Mouse (Mus musculus): ENCODE data around the gene Slc26a1.

Slc26a1 gene

DNA sequence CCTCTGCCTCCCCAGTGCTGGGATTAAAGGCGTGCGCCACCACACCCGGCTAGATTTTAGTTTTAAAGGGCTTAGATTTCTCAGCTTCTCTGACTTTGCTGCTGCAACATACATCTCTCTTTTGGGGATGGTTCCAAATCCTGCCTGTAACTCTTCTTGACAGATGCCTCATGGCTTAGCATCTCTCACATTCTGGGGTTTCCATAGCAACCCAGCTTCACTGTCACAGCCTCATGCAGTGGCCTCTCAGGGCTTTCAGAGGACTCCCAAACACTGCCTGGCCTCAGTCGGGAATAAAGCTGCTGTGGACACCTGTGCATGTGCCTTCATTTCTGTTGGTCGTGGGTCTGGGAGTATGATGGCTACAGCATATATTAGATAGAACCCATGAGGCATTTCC lies 13.7 kb upstream of the Slc26a1 start:
- DNase-seq: no peak

DNA sequence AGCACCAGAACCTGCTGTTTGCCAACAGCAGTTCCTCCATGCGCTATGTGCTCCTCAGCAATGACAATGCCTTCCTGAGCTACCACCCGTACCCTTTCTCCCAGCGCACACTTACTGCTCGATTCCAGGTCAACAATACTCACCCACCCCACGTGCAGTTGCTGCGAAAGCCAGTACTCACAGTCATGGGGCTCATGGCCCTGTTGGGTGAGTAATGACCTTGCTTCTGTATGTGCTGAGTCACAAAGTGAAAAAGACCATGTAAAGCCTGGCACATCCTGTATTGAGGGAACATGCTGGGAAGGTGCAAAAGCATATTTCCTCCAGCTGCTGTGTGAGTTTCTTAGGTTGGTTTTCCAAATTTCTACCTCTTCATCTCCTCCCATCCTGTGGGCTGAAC lies 5.5 kb upstream of the Slc26a1 start:
- no peak for DNase-seq

DNA sequence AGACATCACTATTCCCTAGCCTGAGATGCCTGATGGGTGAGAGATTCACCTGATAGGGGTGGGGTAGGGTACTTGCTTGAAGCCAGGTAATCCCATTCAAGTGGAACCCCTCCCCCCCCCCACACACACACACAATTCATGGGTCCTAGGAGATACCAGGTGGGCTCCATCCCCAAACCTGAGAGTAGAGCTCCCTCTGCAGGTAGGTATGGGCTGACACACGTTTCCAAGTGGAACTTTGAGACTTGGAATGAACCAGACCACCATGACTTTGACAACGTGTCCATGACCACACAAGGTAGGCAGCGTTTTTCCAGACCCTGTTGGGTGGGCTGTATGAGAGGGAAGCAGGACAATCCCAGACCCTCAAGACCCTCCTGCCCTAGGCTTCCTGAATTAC lies 4.5 kb upstream of the Slc26a1 start:
- DNase-seq: no peak

DNA sequence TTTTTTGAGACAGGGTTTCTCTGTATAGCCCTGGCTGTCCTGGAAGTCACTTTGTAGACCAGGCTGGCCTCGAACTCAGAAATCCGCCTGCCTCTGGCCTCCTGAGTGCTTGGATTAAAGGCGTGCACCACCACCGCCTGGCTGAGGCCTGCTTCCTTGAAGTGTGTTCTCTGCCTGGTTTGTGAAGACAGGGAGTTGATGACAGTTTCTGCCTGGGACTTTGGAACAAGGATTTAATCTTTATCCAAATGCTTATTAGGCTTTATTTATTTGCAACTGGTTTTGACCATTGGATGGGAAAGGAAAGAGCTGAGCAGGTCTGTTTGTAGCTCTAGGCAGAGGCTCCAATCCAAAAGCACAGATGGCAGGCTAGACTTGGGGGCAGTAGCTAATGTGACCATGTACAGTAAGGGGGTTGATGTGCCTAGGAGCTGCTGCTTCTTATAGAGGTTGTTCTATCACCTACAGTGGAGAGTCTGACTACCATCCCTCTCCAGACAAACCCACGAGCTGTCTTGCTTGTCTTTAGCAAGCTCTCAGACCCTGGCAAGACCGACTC lies 3.0 kb upstream of the Slc26a1 start:
- no peak for DNase-seq

DNA sequence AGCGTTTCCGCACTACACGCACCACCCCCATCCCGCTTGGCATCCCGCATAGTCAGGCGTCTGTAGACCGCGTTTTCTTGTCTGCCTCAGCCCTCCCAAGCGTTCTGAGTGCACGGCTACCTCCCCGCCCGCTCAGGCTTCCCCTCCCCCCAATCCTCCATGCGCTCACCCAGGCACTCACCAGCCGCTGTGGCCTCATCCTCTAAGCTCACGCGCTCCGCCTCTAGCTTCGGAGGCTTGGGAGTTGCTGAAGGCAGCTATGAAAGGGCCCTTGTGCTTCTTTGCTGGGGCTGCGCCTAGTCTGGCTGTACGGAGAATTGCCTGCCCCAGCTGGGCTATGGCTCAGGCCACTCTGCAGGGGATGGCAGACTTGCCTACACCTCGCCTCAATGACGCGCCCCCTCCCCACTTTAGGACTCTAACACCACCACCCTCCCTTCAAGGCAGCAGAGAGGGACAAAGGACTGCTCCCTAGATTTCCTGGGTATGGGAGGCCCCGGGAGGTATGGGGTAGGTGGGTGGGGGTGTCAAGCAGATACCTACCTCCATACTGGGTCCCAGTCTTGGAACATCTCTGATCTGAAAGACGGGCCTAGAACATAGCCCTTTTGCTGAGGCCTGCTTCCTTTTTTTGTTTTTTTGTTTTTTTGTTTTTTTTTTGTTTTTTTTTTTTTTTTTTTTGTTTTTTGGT lies 2.4 kb upstream of the Slc26a1 start:
- peak; percentile 85 for DNase-seq

DNA sequence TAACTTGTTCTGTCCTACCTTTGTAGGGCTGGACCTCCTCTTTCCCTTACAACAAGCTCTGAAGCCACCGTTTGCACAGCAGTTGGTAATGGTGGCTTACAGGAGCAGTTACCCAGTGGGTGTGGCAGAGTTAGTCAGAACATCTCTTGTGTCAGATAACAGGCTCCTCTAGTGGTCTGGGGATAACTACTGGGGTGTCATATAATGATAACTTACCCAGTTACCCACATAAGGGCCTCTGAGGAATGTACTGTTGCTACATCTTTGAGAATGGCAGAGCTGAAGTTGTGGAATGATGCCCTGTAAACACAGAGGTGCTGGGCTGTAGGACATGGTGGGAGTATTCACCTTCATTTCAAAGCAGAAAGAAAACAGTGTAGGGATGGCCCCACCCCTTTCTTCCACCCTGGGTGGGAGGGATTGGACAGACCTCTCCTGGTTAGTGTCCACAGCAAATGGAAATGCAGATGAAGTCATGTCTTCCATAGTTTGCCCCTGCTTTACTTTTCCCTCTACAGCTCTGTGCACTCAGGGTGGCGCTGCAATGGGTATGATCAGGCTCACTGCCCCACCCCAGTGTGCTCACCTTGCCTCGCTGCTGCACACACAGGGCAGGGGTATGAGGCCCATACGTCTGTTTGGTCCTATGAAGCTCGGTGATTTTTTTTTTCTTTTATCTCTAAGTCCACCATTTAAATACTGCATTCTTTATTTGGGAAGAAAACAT lies 1.6 kb upstream of the Slc26a1 start:
- DNase-seq: no peak

DNA sequence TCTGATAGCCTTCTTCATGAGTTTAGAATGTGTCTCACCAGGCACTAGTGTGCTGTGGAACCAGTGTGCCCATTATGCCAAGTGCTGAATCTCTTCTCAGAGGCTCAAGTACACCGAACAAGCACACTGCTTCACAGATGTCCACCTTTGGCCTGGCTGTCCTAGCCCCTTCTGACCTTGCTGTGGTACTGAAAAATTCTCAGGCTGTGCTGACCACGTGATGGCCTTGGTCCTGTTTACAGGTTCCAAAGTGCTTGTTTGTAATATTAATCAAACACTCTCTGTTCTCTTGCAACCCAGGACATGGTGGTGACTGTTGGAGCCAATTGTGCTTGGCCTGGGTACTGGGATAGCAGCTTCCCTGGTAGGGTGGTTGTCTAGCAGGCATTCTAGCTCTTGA lies 745 bp downstream of the Slc26a1 start:
- DNase-seq: no peak

DNA sequence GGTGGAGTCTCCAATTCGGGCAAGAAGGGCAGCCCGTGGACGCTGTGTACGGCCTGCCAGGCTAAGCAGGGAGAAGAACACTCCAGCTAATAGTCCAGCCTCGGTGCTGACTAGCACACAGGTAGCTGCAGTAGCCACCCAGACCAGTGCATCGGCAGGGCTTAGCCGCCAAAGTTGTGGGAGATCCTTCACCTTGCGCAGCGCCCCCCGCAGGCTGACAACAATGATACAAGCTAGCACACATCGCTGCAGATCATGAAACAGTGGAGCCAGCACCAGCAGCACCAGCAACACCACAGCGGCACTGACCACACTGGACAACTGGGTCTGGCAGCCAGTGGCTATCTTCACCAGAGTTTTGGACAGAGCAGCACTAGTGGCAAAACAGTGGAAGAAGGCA lies 3.6 kb downstream of the Slc26a1 start:
- no peak for DNase-seq

DNA sequence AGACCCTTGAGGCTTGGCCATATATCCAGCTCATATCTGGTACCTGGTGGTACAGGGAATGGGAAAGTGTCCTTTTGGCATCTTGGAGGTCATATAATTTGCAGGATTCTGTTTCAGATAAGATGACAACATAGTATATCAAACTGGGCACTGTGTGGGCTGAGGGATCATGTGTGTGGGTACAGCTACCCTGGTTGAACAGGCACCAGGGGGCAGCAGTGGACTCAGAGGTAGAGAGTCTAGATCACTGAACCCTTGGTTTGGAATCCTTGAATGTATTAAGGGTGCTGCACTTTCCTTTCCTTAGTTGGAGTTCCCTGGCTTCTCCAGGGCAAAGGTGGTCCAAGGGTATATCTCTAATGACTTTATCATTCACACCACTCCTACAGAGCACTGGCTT lies 4.6 kb downstream of the Slc26a1 start:
- DNase-seq: peak; percentile 58

DNA sequence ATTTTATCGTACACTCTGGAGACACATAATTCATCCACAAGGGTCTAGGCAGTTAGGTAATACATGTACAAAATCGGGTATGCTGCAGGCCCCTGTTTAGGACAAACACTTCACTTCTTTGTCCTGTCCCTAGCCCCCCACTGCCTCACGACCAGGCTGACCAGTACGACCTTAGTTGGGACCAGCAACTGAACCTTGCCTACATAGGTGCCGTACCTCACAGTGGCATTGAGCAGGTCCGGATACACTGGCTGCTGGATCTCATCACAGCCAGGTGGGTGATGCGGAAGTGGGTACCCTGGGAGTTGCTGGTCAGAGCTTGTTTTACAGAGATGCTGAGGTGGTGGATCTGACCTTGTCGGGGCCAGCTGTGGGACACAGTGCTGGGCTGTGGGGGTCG lies 5.4 kb downstream of the Slc26a1 start:
- no peak for DNase-seq

DNA sequence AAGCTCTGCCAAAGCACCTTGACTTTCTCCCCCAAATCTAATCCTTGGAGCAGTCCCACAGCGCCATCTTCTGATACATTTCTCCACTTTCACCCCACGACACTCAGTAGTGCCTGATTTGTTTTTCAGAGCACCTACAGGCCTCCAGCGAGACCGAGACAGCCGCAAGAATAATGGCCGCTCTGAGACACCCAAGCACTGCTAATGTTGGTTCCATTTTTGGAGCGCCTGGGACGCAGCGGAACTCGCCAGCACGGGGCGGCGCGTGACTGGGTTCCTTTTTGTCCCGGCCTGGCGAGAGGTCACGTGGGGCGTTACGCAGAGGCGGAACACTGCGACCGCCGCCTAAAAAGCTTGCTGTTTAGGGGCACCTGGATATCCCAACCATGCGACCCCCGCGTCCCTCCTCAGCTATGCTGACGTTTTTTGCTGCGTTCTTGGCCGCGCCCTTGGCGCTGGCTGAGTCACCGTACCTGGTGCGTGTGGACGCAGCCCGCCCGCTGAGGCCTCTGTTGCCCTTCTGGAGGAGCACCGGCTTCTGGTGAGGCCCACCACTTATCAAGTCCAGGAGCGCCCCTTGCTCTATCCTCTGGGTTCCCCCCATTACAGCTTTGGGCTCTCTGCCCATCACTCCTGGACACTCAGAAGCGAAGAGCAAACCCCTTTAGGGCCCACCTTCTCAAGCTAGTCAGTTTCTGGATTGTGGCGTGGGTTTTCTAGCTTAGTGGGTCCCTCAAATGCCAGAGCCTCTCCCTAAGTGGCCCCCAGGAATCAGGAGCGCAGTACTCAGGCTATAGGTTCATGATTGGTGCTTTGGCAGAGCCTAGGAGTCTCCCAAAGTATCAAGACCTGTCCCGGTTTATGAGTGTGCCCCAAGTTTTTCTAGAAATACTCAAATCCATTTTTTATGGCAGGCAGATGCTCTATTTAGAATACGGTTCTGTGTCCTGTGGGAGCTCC lies 6.1 kb downstream of the Slc26a1 start, which contains the start of gene Dgkq:
TSS of gene Dgkq (minus strand) at position 696 of the 960 bp plus-strand sequence.
- peak; percentile 77 for DNase-seq

DNA sequence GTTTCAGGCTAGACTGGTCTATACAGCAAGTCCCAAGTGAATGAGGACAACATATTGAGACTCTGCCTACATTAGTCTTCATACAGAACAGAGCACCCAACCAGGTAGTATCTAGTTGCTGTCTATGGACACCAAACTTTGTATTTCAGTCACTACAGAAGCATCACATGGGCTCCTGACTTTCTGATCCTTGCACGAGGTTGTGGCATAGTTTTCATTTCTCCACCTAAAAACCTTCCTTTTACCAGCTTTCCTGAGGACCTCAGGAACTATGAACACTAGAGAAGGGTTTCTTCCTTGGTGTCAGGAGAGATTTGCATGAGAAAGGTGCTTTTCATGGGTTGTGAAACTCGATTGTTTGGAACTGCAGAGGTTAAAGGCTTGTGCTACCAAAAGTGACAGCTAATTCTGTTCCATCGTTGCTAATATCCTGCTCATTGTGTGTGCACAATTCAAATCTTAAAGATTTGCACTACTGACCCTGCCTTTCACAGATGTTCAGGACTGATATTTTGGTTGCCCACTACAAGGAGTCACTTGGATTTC lies 6.9 kb downstream of the Slc26a1 start:
- no peak for DNase-seq

DNA sequence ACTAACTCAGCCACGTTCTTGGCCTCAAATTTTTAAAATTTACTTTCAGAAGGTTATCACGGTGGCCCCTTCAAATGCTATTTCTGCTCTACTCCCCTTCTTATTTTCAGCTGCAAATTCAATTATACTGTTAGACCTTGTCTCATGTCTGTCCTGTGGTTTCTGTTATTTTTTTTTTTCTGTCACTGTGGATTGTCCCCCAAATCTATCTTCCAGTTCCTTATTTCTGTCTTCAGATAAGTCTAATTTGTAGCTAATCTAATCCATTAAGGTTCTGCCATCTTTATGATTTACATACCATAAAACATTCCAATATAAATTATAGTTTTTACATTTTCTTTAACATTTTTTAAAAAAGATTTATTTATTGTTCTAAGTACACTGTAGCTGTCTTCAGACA lies 8.0 kb downstream of the Slc26a1 start:
- no peak for DNase-seq

DNA sequence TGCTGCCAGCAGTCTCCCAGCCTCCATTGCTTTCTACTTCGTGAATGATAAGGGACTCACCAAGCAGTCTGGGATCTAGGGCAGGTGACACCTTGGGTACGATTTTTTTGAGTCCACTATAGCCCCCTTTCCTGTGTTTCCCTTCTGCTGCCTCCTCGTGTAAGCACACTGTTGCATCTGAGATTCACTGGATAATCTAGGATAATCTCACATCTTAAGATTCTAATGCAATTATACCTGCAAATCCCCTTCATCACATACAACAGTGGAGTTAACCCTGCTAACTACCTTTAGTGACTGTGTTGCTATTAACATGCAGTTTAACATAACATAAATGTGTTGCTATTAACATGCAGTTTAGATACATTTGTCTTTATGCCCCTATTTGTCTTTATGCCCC lies 10.3 kb downstream of the Slc26a1 start:
- DNase-seq: no peak

DNA sequence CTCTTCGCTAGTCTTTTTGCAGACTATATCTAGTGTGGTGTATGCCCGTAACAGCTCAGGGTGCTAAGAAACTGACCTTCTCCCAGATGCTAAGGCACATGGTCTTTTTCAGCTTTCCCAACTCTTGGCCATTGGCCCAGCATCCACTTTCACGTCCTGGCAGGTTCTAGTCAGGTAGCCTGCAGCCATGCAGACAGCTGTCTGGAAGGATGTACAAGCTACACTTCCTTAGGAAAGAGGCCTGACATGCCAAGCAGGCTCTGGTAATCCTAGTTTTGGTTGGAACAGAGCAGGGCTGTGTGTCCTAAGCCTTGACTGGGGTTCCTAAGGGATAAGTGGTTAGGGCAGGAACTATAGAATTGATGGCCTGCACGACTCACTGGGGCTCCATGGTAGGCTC lies 12.6 kb downstream of the Slc26a1 start:
- DNase-seq: no peak

DNA sequence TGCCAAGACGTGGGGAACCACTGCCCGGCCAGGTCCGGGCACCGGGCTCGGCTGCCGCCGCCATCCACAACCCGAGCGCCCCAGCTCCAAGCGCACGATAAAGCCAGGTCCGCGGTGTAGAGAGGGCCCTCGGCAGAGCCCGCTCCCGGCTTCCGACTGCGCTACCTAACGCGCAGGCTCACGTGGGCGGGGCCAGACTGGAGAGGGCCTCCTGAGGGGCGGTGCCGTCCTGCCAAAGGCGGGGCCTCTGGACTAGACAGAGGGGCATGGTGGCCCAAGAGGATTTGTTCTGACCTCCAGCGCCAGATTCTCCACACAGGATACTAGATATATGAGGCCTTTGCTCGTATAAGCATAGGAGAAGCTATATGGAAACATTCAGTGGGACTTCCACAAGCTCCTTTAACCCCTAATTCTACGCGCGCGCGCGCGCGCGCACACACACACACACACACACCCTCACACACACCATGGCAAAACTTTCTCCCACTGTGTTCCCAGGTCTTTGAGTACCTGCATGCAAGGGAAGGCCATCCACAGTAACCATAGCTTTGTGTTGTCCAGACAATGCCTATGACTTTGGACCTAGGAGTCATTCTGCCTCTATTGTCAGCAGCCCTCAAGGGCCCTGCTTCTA lies 14.6 kb downstream of the Slc26a1 start:
- DNase-seq: peak; percentile 88

DNA sequence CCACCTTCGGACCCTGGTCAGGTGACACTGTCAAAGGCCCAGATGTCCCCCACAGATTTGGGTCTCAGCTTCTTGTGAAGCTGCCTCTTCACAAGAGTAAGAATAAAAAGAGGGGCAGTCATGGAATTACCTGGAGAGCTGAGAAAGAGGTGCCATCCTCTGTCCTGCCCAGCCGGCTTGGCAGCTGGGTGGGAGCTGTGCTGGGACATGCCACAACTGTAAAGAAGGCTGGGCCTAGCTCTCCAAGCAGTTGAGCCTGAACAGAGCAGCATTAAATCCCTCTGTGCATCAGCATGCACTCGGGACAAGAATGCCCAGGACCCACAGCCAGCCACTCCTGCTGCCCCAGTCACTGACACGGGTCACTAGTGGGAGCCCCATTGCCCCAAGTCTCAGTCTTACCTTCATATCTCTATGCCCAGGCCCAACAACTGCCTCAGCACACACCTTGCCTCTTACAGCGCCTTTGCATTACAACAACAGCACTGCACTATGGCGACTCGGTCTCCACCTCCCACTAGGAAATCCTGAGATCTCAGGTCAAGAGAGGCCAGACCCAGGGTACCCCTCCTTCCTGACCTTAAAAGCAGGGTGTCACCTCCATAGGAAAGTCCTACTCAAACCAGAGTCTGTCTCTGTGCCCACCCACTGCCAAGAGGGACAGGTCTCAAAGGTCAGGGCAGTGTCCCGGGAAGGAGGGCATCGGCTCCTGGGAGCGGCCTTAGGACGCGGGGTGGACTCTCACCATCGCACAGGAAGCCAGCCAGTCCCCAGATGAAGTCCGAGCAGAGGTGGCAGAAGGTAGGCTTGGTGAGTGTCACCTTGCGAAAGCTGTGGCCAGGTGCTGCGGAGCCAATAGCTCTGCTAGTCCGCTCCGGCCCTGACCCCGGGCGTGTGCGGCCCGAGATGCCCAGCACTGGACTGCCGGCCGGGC lies 15.4 kb downstream of the Slc26a1 start, which contains the start of gene Idua:
TSS of gene Idua (plus strand) at position 634 of the 934 bp plus-strand sequence.
- no peak for DNase-seq

DNA sequence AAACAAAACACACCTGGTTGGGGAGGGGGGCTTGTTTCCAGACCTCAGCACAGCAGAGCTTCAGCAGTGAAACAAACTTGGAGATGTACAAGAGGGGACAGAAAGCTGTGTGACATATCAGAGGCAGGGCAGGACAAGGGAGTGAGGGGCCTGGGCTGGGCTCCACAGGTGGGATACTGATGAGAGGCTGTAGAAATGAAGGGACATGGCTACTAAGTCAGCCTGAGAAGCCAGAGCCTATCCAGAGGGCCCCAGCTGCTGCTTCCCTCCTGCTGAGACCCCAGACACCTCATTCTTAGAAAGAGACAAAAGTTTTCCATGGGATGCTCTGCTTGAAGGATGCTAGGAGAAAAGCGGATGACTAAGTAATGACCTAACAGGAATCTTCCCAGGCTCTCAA lies 16.8 kb downstream of the Slc26a1 start:
- DNase-seq: no peak

DNA sequence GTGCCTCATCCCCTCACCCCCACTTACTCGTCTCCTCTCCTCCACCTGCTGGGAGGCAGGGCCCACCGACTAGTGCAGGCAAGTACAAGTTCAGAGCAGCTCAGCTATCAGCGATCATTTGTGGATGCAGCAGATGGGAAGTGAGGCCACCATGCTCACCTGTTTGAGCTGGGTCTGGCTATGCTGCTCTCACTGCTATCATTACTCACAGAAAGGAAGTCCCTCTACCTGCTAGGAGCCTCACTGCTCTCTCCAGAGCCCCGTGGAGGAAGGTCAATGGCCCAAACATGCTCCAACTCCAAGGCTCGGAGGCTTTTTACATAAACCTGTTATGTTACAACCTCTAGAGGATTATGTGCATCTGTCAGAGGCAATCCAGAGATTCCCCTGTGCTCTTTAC lies 18.0 kb downstream of the Slc26a1 start:
- DNase-seq: no peak

DNA sequence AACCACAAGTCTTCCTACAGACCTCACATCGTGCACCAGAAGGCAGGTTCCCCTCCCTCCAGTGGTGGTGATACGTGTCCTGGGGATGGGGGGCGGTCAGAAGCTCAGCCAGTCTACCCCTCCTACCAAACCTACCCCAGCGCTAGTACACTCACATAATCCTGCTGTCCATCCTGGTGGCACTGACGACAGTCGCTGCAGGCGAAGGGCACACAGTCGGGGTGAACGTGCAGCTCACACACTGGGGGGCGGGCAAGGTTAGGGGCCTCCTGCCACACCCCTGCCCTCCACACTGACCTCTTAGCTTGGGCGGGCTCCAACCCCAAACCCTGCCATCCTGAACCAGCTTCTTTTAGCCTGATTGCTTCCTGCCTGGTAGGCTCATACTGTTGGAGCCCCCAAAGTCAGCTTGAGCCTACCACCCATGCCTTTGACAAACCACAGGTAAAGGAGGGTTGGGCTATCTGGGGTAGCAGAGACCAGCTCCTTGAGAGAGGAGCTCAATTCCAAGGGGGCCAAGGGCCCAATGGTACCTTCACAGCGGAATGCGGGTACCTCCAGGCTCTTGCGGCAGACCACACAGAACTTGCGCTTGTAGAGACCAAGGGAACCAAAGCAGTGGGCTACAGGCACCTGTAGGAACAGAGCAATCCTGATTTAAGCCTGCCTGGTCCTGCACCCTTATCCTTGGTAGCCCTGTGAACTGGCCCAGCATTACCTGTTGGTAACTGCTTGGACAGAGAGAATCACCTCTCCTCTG lies 19.3 kb downstream of the Slc26a1 start:
- DNase-seq: no peak
